Mouse (Mus musculus): ENCODE results near the gene Kdm2b. TPM values are rescaled to one million over a fixed set of nuclear protein-coding genes. Genes with fewer than 3 reads are reported as not detected.
A peak's percentile ranks its signal among the peaks of the same experiment; 100 is the strongest.

Gene Kdm2b
- 10 to 100 TPM; 10.6 to 14.2 TPM for total RNA-seq (2021)
- long read RNA-seq, experiment 1, transcript Kdm2b-201 (12 exons, 3,532 nt), result major isoform, 9 of 13 reads
- long read RNA-seq, experiment 1, partial matches to known transcripts, result 2 of 13 reads
- long read RNA-seq, experiment 1, other reads (novel, unspliced or antisense), result 2 of 13 reads
- long read RNA-seq, experiment 2, partial matches to known transcripts, result 0 of 8 reads
- long read RNA-seq, experiment 2, other reads (novel, unspliced or antisense), result 5 of 8 reads

GRCm38 (mm10) chr5:122989551-122990330, at the start of gene Kdm2b:
Kdm2b (minus strand) TSS chr5:122989823.
- DNase-seq, result peak; percentile 45 to 49

GRCm38 (mm10) chr5:123039120-123039752, 49.6 kb upstream of the Kdm2b start:
- DNase-seq, result peak; percentile 86 to 88

DNA sequence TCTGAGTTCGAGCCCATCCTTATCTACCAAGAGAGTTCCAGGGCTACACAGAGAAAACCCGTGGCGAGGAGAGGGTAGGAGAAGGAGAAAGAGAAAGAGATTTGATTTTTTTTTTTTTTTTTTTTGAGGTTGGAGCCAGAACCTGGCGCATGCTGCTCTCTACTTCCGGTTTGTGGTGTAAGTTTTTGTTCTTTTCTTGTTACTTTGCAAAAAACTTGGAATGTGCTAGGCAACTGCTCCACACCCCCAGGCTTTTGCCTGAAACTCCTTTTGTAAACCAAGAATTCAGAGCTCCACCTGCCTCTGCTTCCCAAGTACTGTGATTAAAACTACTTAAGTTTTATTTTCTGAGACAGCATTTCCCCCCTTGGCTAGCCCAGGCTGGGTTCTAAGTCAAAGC, 48.5 kb upstream of the Kdm2b start:
- DNase-seq, result no peak

GRCm38 (mm10) chr5:123035564-123035963, 45.9 kb upstream of the Kdm2b start:
- DNase-seq, result peak in 1 of 2 experiments; percentile 19

- DNase-seq, result no peak
Measured at GRCm38 (mm10) chr5:123035089-123035488, 45.5 kb upstream of the Kdm2b start.

- no peak for DNase-seq
Measured at GRCm38 (mm10) chr5:123033646-123034160, 44.1 kb upstream of the Kdm2b start.

DNA sequence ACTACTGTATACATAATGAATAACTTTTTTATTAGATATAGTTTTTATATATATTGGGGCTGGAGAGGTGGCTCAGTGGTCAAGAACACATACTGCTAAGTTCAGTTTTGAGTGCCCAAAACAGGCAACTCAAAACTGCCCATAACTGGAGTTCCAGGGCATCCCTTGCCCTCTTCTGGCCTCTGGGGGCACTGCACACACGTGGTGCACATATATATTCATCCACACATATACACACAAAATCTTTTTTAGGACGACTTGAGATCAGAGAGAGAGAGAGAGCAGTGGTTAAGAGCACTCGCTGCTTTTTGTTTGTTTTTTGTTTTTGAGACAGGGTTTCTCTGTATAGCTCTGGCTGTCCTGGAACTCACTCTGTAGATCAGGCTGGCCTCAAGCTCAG, 41.7 kb upstream of the Kdm2b start:
- DNase-seq, result no peak

GRCm38 (mm10) chr5:123029729-123030128, 40.1 kb upstream of the Kdm2b start:
- DNase-seq, result no peak

DNA sequence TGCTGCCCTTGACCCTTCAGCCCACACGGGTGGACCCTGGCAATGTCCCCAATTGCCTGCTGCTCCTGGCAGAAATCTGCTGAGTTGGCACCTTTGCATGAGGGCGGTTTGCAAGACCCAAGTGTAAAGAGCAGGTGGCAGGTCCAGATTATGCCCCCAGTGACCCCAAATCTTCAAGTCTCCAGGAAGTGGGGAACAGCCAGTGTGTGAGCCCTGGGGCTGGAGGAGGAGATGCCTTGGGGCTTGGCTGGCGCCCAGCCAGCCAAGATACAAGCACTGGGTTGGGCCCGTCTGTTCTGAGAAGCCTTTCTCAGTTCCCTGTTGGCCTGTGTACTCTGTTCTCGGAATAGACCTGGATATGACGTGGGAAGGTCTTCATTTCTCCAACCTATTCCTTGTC, 37.8 kb upstream of the Kdm2b start:
- peak in 1 of 2 experiments; percentile 55 for DNase-seq

DNA sequence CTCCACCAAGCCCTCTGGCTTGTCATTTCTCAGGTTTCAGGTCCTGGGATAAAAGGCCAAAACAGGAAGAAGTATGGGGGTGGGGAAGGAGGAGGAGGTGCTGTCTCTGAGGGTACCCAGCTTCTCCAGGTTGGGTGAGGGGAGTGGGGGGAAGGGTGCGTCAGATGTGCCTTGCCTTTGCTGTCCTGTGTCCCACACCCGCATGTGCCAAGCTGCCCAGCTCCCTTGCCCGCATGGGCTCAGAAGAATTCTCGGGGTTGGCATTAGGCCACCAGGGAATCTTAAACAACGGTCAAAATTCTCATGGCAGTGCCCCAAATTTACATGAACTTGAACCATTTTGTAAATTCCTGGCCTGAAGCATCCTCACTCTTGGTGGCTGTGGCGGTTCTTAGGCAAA, 36.8 kb upstream of the Kdm2b start:
- DNase-seq, result no peak

DNA sequence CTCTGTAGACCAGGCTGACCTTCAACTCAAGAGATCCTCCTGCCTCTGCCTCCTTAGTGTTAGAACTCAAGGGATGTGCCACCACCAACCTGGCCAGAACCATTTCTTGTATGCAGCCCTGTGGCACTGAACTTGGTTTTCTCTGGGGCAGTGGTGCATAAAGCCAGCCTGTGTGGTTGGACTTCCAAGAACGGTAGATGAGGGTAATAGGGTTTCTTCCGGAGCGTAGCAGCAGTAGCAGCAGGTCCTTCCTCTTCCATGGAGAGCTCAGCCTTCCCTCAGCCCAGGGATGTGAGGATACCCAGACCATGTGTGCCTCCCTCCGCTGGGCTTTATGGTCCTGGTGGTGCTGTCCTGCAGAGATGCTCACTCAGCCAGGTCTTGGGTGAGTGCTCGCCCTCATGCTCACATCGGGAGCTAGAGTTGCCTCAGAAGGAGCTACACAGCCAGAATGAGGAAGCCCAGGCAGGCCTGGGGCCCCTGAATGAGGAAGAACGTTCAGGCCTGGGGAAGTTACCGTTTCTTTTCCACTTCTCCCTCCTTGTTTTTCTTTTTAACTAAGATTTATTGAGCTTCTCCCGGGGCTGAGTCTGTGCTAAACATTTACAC, 35.4 kb upstream of the Kdm2b start:
- peak in 1 of 2 experiments; percentile 66 for DNase-seq

- peak in 1 of 2 experiments; percentile 3 for DNase-seq
Measured at GRCm38 (mm10) chr5:123024312-123024711, 34.7 kb upstream of the Kdm2b start.

DNA sequence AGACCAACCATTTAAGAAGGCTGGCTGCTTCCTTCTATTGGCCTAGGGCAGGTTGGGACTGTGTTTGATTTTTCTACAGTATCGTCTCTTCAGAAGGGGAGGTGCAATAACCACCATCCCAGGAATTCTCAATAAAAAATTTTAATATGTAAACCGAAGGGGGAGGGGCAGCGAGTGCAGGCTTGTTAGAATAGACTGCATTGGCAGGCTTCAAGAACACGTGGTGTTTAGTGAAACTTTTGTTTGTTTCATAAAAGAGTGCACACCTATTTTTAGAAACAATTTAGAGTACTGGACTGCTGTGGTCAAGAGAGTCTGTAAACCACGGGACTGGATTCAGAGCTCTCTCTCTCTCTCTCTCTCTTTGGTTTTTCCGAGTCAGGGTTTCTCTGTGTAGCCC, 33.4 kb upstream of the Kdm2b start:
- peak in 1 of 2 experiments; percentile 52 for DNase-seq

GRCm38 (mm10) chr5:123021438-123021837, 31.8 kb upstream of the Kdm2b start:
- DNase-seq, result no peak

DNA sequence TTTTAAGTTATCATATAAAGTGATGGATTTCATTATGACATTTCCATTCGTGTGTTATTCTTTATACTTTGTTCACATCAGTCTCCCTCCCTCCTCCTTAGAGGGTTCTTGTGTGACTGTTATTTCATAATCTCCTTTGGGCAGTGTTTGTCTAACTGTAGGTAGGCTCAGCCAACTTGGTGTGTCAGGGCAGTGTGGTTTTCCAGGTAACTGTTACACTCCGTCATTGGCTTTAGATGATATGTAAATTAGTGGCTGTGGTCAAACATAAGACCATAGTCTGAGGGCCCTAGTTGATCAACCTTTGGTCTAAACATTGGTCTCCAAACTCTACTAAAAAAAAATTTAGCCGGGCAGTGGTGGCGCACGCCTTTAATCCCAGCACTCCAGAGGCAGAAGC, 30.8 kb upstream of the Kdm2b start:
- DNase-seq, result no peak

- peak; percentile 60 to 66 for DNase-seq
Measured at GRCm38 (mm10) chr5:123019336-123020016, 29.9 kb upstream of the Kdm2b start.

DNA sequence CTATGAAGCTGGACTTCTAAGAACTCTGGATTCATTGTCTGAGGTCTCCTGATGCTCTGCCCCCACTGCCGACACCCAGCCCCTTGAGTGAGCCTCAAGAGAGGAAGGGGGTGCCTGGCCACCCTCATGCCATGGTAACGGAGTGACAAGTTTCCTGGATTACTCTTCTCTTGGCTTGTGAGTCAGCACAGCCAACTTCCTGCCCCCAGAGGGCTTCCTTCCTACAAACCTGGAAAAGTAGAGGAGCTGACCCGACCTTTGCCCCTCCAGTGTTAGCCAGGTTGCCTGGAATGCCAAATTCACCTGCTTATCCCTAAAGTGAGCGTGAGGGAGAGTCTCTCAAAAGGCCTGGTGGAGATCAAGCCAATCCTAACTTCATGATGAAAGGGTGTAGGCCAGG, 27.9 kb upstream of the Kdm2b start:
- DNase-seq, result peak in 1 of 2 experiments; percentile 24

- DNase-seq, result no peak
Measured at GRCm38 (mm10) chr5:123015915-123016314, 26.3 kb upstream of the Kdm2b start.

- peak; percentile 98 to 99 for DNase-seq
Measured at GRCm38 (mm10) chr5:123014753-123015701, 25.4 kb upstream of the Kdm2b start, which contains the start of gene Orai1. Orai1 (plus strand) TSS chr5:123015074.

GRCm38 (mm10) chr5:123013599-123014315, 24.1 kb upstream of the Kdm2b start:
- peak; percentile 78 to 81 for DNase-seq
